12 mouse cellular contexts compared by ENCODE assay signal in the genomic region with DNA sequence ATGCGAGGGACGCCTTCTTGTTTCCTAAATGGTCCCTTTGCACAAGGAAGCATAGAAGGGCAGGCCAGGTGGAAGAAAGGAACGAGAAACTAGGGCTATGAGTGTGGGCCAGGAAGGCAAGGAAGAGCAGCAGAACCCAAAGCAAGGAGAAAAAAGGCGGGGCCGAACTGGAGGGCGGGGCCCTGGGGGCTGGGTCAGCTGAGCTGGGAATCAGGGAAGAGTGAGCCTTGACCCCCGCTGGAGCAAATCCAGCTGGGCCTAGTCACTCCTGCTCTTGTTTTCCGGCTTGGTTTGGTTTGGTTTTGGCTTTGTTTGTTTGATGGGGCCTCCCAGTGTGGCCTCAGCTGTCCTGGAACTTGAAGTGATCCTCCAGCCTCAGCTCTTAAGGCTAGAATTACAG. TPM values are rescaled to one million over a fixed set of nuclear protein-coding genes. Genes with fewer than 3 reads are reported as not detected.
DNase-seq lines count a peak whose midpoint lies in the region; ATAC-seq lines count a peak whose summit lies in the region.
"Had no signal": no experiment of that assay in that cellular context is flagged by ENCODE, and none has a peak within 500 bp of the region (broad histone marks: within the 10 kb centered on the region; RNA-seq: fewer than 3 reads in every experiment).

No protein-coding gene starts in this region.

- H3K4me2 ChIP-seq in intestine, embryonic 14.5 days (ENCODE audit: low read length) = peak overlapping the region; percentile 8; the same call in 1 of the 2 replicates
- H3K4me2 ChIP-seq: limb, embryonic 13.5 days had no signal

- no peak for ATAC-seq in intestine, embryonic 14.5 days (replicated peaks; ENCODE audit: low FRiP score, low TSS enrichment, low read depth)

- H3K4me3 ChIP-seq in intestine, embryonic 14.5 days (ENCODE audit: low read depth, low read length) = 0 out of 2 replicates have a peak overlapping the region, but pooled peaks have one; percentile 4
- H3K4me3 ChIP-seq: limb, embryonic 13.5 days had no signal

- no peak overlapping the region for H3K27ac ChIP-seq in intestine, embryonic 14.5 days (ENCODE audit: low read depth)
- H3K27ac ChIP-seq: limb, embryonic 13.5 days had no signal

- H3K9ac ChIP-seq in intestine, embryonic 14.5 days (ENCODE audit: low read length) = no peak overlapping the region
- H3K9ac ChIP-seq: limb, embryonic 13.5 days had no signal

- H3K9me3 ChIP-seq in intestine, embryonic 14.5 days (ENCODE audit: control insufficient read depth, low read length) = no peaks in the 10 kb centered on the region
- H3K9me3 ChIP-seq: G1E; limb, embryonic 13.5 days had no signal

- peaks cover 37% of the 10 kb centered on the region for H3K4me1 ChIP-seq in intestine, embryonic 14.5 days (replicated peaks; ENCODE audit: control insufficient read depth, insufficient read depth, low read length)

- WGBS in intestine, embryonic 14.5 days = 12% methylated on average over 8 of the region's 8 CpGs

- DNase-seq in ovary, adult 18-20 months (ENCODE audit: low spot score) = peak; percentile 59
- DNase-seq in ovary, postnatal 14 days (ENCODE audit: low spot score) = no peak
- DNase-seq in intestine, embryonic 14.5 days (ENCODE audit: low spot score) = no peak
- DNase-seq in kidney, postnatal 10 days = peak; percentile 90
- peak; percentile 84 for DNase-seq in testis, postnatal 10 days (ENCODE audit: low spot score)
- DNase-seq in cerebellum, postnatal 10 days = no peak
- no peak for DNase-seq in left cerebral cortex, adult 11 months (ENCODE audit: low spot score)
- DNase-seq in spleen, postnatal 10 days (ENCODE audit: low spot score in 2 of 2) = no peak
- DNase-seq: cerebellum, adult 9-10 months; thymus, postnatal 36 days had no signal

- H3K36me3 ChIP-seq in intestine, embryonic 14.5 days (ENCODE audit: control insufficient read depth, insufficient read depth, low read length) = no peaks in the 10 kb centered on the region
- H3K36me3 ChIP-seq: G1E; limb, embryonic 13.5 days had no signal

- H3K27me3 ChIP-seq in intestine, embryonic 14.5 days (replicated peaks; ENCODE audit: control insufficient read depth, insufficient read depth, low read length) = peaks cover 91% of the 10 kb centered on the region

RNA-seq across cellular contexts. Expression of gene Smug1, which starts 4.4 kb away (rescaled TPM):
- 21.8 and 23.5 TPM in 2 replicates for polyA plus RNA-seq in intestine, embryonic 14.5 days (2014; fragmentation: Nextera tagmentation; extraction: Ambion mirVana)

Comparison
In these comparisons a context has a peak if more than half of its experiments do, and no peak if none do; other contexts are left out.
1. DNase-seq: peak in ovary, adult 18-20 months (single experiment), kidney, postnatal 10 days (single experiment) and testis, postnatal 10 days (single experiment); none in ovary, postnatal 14 days (single experiment), intestine, embryonic 14.5 days (single experiment), cerebellum, postnatal 10 days (0 of 2), left cerebral cortex, adult 11 months (single experiment) and spleen, postnatal 10 days (0 of 2).